Mouse (Mus musculus) MEL (cell line): ENCODE measurements around the gene Ric8b.

ENCODE experiments used
- CTCF ChIP-seq, 3 experiments: IDR thresholded peaks in 2 of 3; conservative IDR thresholded peaks in 1 of 3; 2 replicates each; pipeline ENCODE4 v1.5.1; 2011 to 2012; ENCODE audit warnings: low read length in 3 of 3, low read depth in 2 of 3, mild to moderate bottlenecking in 2 of 3, improper control_type of control experiment in 1 of 3, inconsistent platforms in 1 of 3, mixed read lengths in 1 of 3, moderate library complexity in 1 of 3; ENCODE audit not compliant: control insufficient read depth in 1 of 3, insufficient read depth in 1 of 3, poor library complexity in 1 of 3, severe bottlenecking in 1 of 3
- E2F4 ChIP-seq: IDR thresholded peaks from 2 replicates; pipeline ENCODE4 v1.6.1; 2011; ENCODE audit warnings: low read depth, low read length, improper control_type of control experiment, borderline replicate concordance
- ELF1 ChIP-seq: IDR thresholded peaks from 2 replicates; pipeline ENCODE4 v1.6.1; 2014; ENCODE audit warnings: low read depth, mild to moderate bottlenecking, inconsistent platforms, low read length, improper control_type of control experiment, moderate library complexity
- EP300 ChIP-seq, 2 experiments: IDR thresholded peaks; 2 replicates each; pipeline ENCODE4 v1.6.1; 2011; ENCODE audit warnings: improper control_type of control experiment in 2 of 2, low read length in 2 of 2, low read depth in 1 of 2, mild to moderate bottlenecking in 1 of 2
- ETS1 ChIP-seq: IDR thresholded peaks from 2 replicates; pipeline ENCODE4 v1.6.1; 2012; ENCODE audit warnings: low read depth, mild to moderate bottlenecking, inconsistent platforms, low read length, improper control_type of control experiment, moderate library complexity
- MAZ ChIP-seq: IDR thresholded peaks from 2 replicates; pipeline ENCODE4 v1.6.1; 2012; ENCODE audit warnings: low read depth, mild to moderate bottlenecking, inconsistent platforms, low read length, improper control_type of control experiment
- MEF2A ChIP-seq: IDR thresholded peaks from 2 replicates; pipeline ENCODE4 v1.6.1; 2014; ENCODE audit warnings: low read depth, mild to moderate bottlenecking, inconsistent platforms, low read length, improper control_type of control experiment; ENCODE audit not compliant: poor library complexity, insufficient replicate concordance, severe bottlenecking; ENCODE audit errors: extremely low read depth
- POLR2A ChIP-seq, 2 experiments: IDR thresholded peaks; 2 replicates each; pipeline ENCODE4 v1.6.1; 2011 to 2012; ENCODE audit warnings: low read length in 2 of 2, mild to moderate bottlenecking in 2 of 2, control low read depth in 1 of 2, improper control_type of control experiment in 1 of 2, low read depth in 1 of 2, moderate library complexity in 1 of 2; ENCODE audit not compliant: control insufficient read depth in 1 of 2, insufficient read depth in 1 of 2, poor library complexity in 1 of 2
- RAD21 ChIP-seq: IDR thresholded peaks from 2 replicates; pipeline ENCODE4 v1.6.1; 2011; ENCODE audit warnings: mild to moderate bottlenecking, low read depth, low read length, improper control_type of control experiment
- TBP ChIP-seq: IDR thresholded peaks from 2 replicates; pipeline ENCODE4 v1.8.0; 2011; ENCODE audit warnings: low read depth, low read length, improper control_type of control experiment
- TCF12 ChIP-seq: IDR thresholded peaks from 2 replicates; pipeline ENCODE4 v1.6.1; 2014; ENCODE audit warnings: low read depth, mild to moderate bottlenecking, inconsistent platforms, low read length, improper control_type of control experiment, moderate library complexity
- ZC3H11A ChIP-seq: IDR thresholded peaks from 2 replicates; pipeline ENCODE4 v1.6.1; 2012; ENCODE audit warnings: low read depth, mild to moderate bottlenecking, inconsistent platforms, low read length, improper control_type of control experiment

GRCm38 (mm10) chr10:85011066-85011465, 93.7 kb downstream of the Ric8b start:
- TF ChIP-seq POLR2A (IDR thresholded peaks at IDR 0.05; ENCODE audit: control insufficient read depth in 1 of 2, insufficient read depth in 1 of 2, low read depth in 1 of 2, low read length in 2 of 2, poor library complexity in 1 of 2) (no peak), ELF1 (no peak), MEF2A (no peak), ZC3H11A (no peak), E2F4 (no peak), ETS1 (no peak), TBP (no peak), MAZ (no peak), EP300 (IDR thresholded peaks at IDR 0.05; ENCODE audit: low read depth in 1 of 2, low read length in 2 of 2) (no peak), RAD21 (no peak), CTCF (IDR thresholded peaks at IDR 0.05 in 2 of 3, conservative IDR thresholded peaks at IDR 0.05 in 1 of 3; ENCODE audit: control insufficient read depth in 1 of 3, insufficient read depth in 1 of 3, low read depth in 2 of 3, low read length in 3 of 3, poor library complexity in 1 of 3, severe bottlenecking in 1 of 3) (no peak), TCF12 (no peak)
